Mouse (Mus musculus) forebrain, embryonic 14.5 days (tissue): ENCODE results near the gene Baat. TPM values are rescaled to one million over a fixed set of nuclear protein-coding genes. Genes with fewer than 3 reads are reported as not detected.
"Not testable (repeated sequence)": the region's sequence is repeated elsewhere in the genome, so short reads cannot be mapped to it uniquely, and the experiment has no call there.

Experiments
- ATAC-seq: fragments of 200-750 bp; cut with Nextera tagmentation; 2 replicates; pipeline ENCODE4 v1.8.0; 2017; ENCODE audit warnings: mild to moderate bottlenecking, moderate library complexity
- DNase-seq: peaks from one replicate; pipeline ENCODE4 v3.0.0-alpha.2; 2015; ENCODE audit warnings: low spot score
- H3K27ac ChIP-seq: fragments of 300-500 bp; sonication (generic); 2 replicates; pipeline ENCODE4 v1.5.1; 2014; ENCODE audit warnings: low read depth, mild to moderate bottlenecking, control low read depth, low read length, moderate library complexity
- H3K27me3 ChIP-seq: fragments of 300-500 bp; sonication (generic); replicated peaks from 2 replicates; pipeline ENCODE4 v1.6.1; 2014; ENCODE audit warnings: low read length, control low read depth, mixed read lengths; ENCODE audit not compliant: control insufficient read depth, insufficient read depth
- H3K36me3 ChIP-seq: fragments of 300-500 bp; sonication (generic); 2 replicates; pipeline ENCODE4 v1.6.1; 2014; ENCODE audit warnings: low read length, control low read depth; ENCODE audit not compliant: control insufficient read depth, insufficient read depth
- H3K4me1 ChIP-seq: fragments of 300-500 bp; sonication (generic); 2 replicates; pipeline ENCODE4 v1.6.1; 2014; ENCODE audit warnings: antibody characterized with exemption, low read length, control low read depth; ENCODE audit not compliant: control insufficient read depth, insufficient read depth
- H3K4me2 ChIP-seq: fragments of 300-500 bp; sonication (generic); 2 replicates; pipeline ENCODE4 v1.6.1; 2014; ENCODE audit warnings: mild to moderate bottlenecking, control low read depth, low read length
- H3K4me3 ChIP-seq: fragments of 300-500 bp; sonication (generic); 2 replicates; pipeline ENCODE4 v1.5.1; 2014; ENCODE audit warnings: low read depth, low read length, control low read depth
- H3K9ac ChIP-seq: fragments of 300-500 bp; sonication (generic); 2 replicates; pipeline ENCODE4 v1.6.1; 2014; ENCODE audit warnings: mild to moderate bottlenecking, low read length, control low read depth, moderate library complexity
- H3K9me3 ChIP-seq: fragments of 300-500 bp; sonication (generic); replicated peaks from 2 replicates; pipeline ENCODE4 v1.6.1; 2016; ENCODE audit warnings: low read length, control low read depth, mixed read lengths; ENCODE audit not compliant: control insufficient read depth
- WGBS: fragments of 180-500 bp; shearing (Covaris S2); extraction: QIAGEN DNeasy Blood & Tissue Kit; methylation state at CpG from one replicate; pipeline ENCODE4 v1.1.7; 2014; 5-methylcytosine and 5-hydroxymethylcytosine counted together
- polyA plus RNA-seq: library from polyadenylated mRNA; unstranded; fragments of >200 nt; fragmentation: Nextera tagmentation; extraction: Ambion mirVana; gene quantifications from 2 replicates; pipeline ENCODE4 v1.2.1, GENCODE M21; 2014

Baat gene
- polyA plus RNA-seq, 1 experiment from 2014 or later, result not detected

DNA sequence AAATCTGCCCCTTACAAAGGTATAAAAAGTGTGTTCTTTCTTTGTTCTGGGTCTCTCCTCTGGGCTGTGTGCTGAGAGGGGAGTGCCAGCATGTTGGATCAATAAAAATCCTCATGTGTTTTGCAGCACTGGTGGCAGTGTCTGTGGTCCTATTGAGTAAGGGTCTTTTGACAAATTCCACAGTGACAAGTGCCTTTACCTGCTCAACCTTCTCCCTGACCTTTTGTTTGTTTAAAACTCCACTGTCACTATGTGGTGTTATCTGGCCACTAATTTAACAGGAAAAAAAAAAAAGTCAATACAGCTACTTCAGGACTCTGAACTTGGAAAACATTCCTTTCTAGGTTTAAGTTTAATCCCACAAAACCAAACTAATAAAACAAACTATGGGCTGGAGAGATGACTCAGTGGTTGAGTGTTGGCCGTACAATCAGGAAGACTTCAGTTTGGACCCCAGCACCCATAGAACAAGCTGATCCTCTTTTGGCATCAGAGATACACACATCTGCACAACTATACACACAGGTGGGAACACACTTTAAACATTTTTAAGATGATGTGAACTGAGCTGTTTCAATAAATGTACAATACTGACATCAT is 4.0 kb upstream of the Baat start:
- H3K9me3 ChIP-seq, H3K27me3 ChIP-seq, H3K4me1 ChIP-seq, DNase-seq, H3K4me2 ChIP-seq, H3K27ac ChIP-seq, H3K9ac ChIP-seq, H3K4me3 ChIP-seq, ATAC-seq: not testable (repeated sequence)
- peaks cover 24% of the 10 kb centered on the region for H3K36me3 ChIP-seq
- WGBS, result 94% methylated on average over 1 of the region's 1 CpGs

DNA sequence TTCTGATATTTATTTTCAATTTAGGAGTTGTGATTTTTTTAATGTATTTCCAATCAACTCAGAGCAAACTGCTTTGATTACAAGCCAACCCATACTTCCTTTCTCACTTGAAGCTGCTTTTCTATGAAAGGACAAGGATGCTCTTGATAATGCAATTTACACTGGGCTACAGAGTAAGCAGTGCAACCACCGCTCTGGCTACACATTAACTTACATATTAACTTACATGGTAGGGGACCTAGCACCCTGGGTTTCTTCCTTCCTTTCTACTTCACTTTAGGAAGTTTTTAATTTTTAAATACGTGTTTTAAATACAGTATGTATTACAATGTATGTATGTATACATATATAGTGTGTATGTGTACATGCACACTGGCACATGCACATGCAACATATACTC is 2.8 kb upstream of the Baat start:
- Histone ChIP-seq H3K9me3 (no peaks in the 10 kb centered on the region), H3K27ac (no peak overlapping the region), H3K4me1 (no peaks in the 10 kb centered on the region), H3K9ac (no peak overlapping the region), H3K36me3 (peaks cover 21% of the 10 kb centered on the region), H3K27me3 (no peaks in the 10 kb centered on the region), H3K4me3 (no peak overlapping the region), H3K4me2 (no peak overlapping the region)
- DNase-seq, result no peak
- ATAC-seq, result no peak
- 83% methylated on average over 2 of the region's 2 CpGs for WGBS

DNA sequence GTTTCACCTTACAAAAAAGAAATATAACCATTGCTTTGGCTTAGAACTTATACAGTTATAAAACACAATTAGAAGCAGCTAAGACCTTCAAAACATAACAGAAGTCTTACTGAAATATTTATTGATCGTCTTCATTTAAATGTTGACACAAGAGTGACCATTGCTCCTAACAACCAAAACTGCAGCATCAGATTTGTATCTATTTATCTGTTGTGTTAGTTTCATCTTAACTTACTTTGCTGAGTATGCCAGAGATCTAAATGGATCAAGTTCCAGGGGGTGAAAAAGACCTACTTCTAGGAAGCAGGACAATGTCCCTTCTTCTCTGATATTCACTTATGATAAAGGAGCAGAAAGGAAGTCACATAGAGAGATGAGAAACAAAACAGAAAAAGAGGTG is 2.8 kb downstream of the Baat start:
- ATAC-seq, result no peak
- no peak overlapping the region for H3K4me2 ChIP-seq
- no peak for DNase-seq
- H3K4me1 ChIP-seq, result no peaks in the 10 kb centered on the region
- no peaks in the 10 kb centered on the region for H3K27me3 ChIP-seq
- no peaks in the 10 kb centered on the region for H3K9me3 ChIP-seq
- 82% methylated on average over 1 of the region's 1 CpGs for WGBS
- no peak overlapping the region for H3K9ac ChIP-seq
- no peaks in the 10 kb centered on the region for H3K36me3 ChIP-seq
- no peak overlapping the region for H3K4me3 ChIP-seq
- H3K27ac ChIP-seq, result no peak overlapping the region

DNA sequence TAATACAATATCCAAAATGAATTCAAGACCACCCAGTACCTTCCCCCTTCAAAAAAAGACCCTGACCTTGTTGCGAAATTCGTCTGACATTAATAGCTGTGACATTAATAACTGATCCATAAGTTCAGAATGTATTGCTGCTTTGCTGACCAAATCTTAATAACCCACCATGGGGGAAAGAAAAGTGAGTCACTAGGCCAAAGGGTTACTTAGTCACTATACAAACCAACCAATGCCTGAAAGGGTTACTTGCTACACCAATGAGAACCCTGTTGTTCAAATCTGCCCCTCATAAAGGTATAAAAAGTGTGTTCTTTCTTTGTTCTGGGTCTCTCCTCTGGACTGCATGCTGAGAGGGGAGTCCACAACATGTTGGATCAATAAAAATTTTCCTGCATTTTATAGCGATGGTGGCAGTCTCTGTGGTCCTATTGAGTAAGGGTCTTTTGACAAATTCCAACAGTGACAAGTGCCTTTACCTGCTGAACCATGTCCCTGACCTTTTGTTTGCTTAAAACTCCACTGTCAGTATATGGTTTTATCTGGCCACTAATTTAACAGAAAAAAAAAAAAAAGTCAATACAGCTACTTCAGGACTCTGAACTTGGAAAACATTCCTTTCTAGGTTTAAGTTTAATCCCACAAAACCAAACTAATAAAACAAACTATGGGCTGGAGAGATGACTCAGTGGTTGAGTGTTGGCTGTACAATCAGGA is 20.3 kb downstream of the Baat start:
- 81% methylated on average over 3 of the region's 3 CpGs for WGBS
- not testable (repeated sequence) for H3K9ac ChIP-seq, H3K4me3 ChIP-seq, H3K27me3 ChIP-seq, H3K4me2 ChIP-seq, H3K27ac ChIP-seq, H3K9me3 ChIP-seq, H3K4me1 ChIP-seq, ATAC-seq, H3K36me3 ChIP-seq, DNase-seq

DNA sequence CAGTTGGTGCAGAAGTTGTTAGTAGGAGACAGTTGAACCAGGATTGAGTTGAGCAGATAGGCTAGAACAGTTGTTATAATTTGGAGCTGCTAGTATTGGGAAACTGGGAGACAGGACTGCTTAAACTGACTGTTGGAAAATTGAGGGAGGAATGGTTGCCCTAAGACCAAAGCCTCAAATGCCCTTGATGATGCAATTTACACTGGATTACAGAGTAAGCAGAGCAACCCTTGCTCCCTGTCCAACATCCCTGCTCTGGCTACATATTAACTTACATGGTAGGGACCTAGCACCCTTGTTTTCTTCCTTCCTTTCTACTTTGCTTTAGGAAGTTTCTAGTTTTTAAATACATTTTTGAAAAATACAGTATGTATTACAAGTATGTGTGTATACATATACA is 20.9 kb downstream of the Baat start:
- H3K27ac ChIP-seq, result no peak overlapping the region
- no peak overlapping the region for H3K9ac ChIP-seq
- H3K4me1 ChIP-seq, result no peaks in the 10 kb centered on the region
- H3K4me3 ChIP-seq, result no peak overlapping the region
- ATAC-seq (no peak), DNase-seq (no peak)
- H3K27me3 ChIP-seq, result no peaks in the 10 kb centered on the region
- no peaks in the 10 kb centered on the region for H3K36me3 ChIP-seq
- no peak overlapping the region for H3K4me2 ChIP-seq
- no peaks in the 10 kb centered on the region for H3K9me3 ChIP-seq

DNA sequence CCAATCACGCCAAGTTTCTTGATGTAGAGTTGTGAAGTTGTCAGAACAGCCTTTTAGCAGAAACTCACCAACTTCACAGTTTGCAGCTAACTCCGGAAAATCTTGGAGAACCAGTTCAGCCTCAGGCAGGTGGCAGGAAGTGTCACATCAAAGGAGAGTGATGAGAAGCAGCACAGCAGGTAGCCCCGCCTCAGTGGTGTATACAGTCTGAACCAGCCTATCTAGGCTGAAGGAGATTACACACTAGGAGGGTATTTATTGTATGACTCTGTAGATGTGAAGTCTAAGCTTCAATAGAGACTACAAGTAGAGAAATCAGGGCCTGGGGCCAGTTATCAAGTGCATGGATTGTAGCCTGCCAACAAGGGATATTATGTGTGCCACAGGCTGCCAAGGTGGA is 25.5 kb downstream of the Baat start:
- DNase-seq (no peak), ATAC-seq (no peak)
- Histone ChIP-seq H3K9ac (no peak overlapping the region), H3K4me3 (no peak overlapping the region), H3K36me3 (no peaks in the 10 kb centered on the region), H3K27me3 (no peaks in the 10 kb centered on the region), H3K9me3 (no peaks in the 10 kb centered on the region), H3K27ac (no peak overlapping the region), H3K4me1 (no peaks in the 10 kb centered on the region), H3K4me2 (no peak overlapping the region)
- 65% methylated on average over 3 of the region's 3 CpGs for WGBS

DNA sequence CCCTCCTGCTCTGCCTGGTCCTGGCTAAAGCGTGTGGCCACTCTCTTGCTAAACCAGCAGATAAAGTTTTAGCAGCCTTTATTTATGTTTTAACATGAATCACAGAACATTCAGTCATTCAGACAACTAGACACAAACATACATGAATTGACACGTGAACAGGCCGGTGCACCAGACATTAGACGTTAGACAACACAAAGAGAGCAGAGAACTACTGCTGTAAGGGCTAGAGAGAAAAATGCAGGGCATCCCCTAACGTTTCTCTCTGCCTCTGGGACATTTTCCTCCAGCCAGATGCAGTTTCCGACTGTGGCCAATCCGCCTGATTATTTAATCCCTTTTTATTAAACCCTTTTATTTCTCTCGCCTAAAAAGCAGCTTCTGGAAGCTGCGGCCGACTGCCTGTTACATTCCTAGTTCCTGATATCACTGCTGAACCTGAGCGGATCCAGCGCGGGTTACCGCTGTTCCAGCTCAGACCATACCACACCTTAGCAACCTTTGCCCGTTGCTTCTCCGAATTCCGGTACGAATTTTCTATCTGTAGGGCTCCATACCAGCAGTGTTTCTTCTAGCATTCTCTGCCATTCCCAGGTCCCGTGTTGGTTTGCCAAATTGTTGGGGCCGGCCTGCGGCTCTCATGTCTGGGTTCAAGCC is 26.1 kb downstream of the Baat start:
- DNase-seq (peak; percentile 8), ATAC-seq (no peak)
- Histone ChIP-seq H3K27ac (no peak overlapping the region), H3K9ac (no peak overlapping the region), H3K36me3 (no peaks in the 10 kb centered on the region), H3K4me2 (no peak overlapping the region), H3K4me3 (no peak overlapping the region), H3K27me3 (no peaks in the 10 kb centered on the region), H3K4me1 (no peaks in the 10 kb centered on the region), H3K9me3 (no peaks in the 10 kb centered on the region)
- 26% methylated on average over 21 of the region's 21 CpGs for WGBS

DNA sequence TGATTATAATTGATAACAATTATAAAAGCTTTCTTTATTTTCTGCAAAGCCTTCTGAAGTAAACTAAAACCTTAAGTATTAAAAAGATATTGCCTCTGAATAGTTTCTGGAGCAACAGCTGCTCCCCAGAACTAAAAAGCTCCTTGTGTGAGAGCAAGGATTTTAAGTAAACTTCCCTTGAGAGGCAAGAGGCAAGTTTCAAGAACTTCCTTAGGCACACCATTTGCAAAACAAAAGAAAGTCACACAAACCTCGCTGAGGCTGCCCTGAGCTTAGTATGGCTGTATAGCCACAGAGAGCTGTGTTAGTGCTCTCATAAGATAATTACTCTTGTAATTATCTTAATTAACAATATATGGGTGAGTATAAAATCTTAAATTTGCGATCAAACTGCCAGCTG is 27.3 kb downstream of the Baat start:
- 16% methylated on average over 2 of the region's 2 CpGs for WGBS
- not testable (repeated sequence) for H3K36me3 ChIP-seq, H3K27ac ChIP-seq, DNase-seq, H3K27me3 ChIP-seq, H3K9ac ChIP-seq, H3K9me3 ChIP-seq, H3K4me1 ChIP-seq, H3K4me3 ChIP-seq, ATAC-seq, H3K4me2 ChIP-seq
